Mouse (Mus musculus): Measurements from ENCODE around the gene Ankrd6. TPM values are rescaled to one million over a fixed set of nuclear protein-coding genes. Genes with fewer than 3 reads are reported as not detected.

The Ankrd6 gene
- total and polyA plus RNA-seq, 3 experiments = 1.3 to 2.1 (median 1.6) TPM

DNA sequence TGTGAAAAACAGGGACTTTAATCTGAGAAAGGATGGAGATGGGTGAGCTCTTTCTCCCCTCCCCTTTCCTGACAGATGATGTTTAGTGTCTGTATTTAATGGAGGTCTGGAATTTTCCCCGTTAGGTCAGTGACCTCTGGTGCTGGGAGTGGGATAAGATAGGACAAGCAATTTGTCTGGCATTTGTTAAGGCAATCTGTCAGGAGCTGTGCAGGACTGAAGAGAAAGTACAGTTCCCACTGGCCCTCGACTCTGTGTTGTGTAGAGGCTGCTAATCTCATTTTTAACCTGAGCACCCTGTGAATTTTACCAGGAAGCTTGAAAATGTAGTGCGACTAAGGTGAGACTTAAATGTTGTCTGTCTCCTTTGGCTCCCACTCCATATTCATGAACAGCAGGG is 35.0 kb upstream of the Ankrd6 start:
- in situ Hi-C loops (cut with MboI; ENCODE audit: low pct_ligation_motif_present, low pct_unique_long_range_greater_than_20kb, low sequenced_read_pairs) = loop anchor here (25.0 kb wide), 1 partner anchor 373 kb away; the partner anchor contains the start of genes Casp8ap2 and Gja10
- H3K4me2 ChIP-seq (ENCODE audit: insufficient read depth, low read depth, poor library complexity, severe bottlenecking) = no peak overlapping the region
- peaks cover 30% of the 10 kb centered on the region for H3K27me3 ChIP-seq (replicated peaks)
- H3K9ac ChIP-seq (ENCODE audit: insufficient read depth, low read depth) = no peak overlapping the region
- H3K36me3 ChIP-seq (replicated peaks in 1 of 2; ENCODE audit: control insufficient read depth in 1 of 2, insufficient read depth in 1 of 2, low read length in 1 of 2) = no peaks in the 10 kb centered on the region
- DNase-seq (ENCODE audit: extremely low read depth) = no peak
- peaks cover 2% of the 10 kb centered on the region for H3K9me3 ChIP-seq (replicated peaks; ENCODE audit: low read length)
- no peaks in the 10 kb centered on the region; a peak in 1 of 4 replicates for H3K4me1 ChIP-seq (ENCODE audit: control insufficient read depth in 1 of 2, insufficient read depth in 2 of 2)
- no peak for TF ChIP-seq TCF12 (IDR thresholded peaks at IDR 0.05; ENCODE audit: low read depth, low read length)
- TF ChIP-seq PAX5 (IDR thresholded peaks at IDR 0.05; ENCODE audit: low read length) = no peak
- no peak for TF ChIP-seq POLR2A (IDR thresholded peaks at IDR 0.05; ENCODE audit: low read depth, low read length)
- TF ChIP-seq POLR2AphosphoS2 (IDR thresholded peaks at IDR 0.05; ENCODE audit: low read depth, low read length) = no peak
- TF ChIP-seq MEF2A (IDR thresholded peaks at IDR 0.05; ENCODE audit: borderline replicate concordance, low read depth, low read length) = no peak
- TF ChIP-seq JUN (IDR thresholded peaks at IDR 0.05; ENCODE audit: insufficient read depth, low read depth, low read length) = no peak
- TF ChIP-seq BHLHE40 (IDR thresholded peaks at IDR 0.05; ENCODE audit: low read depth, low read length) = no peak
- TF ChIP-seq ZMIZ1 (IDR thresholded peaks at IDR 0.05; ENCODE audit: low read depth, low read length) = no peak
- TF ChIP-seq CHD2 (IDR thresholded peaks at IDR 0.05; ENCODE audit: low read length) = no peak
- no peak for TF ChIP-seq ZNF384 (IDR thresholded peaks at IDR 0.05; ENCODE audit: low read depth, low read length)
- no peak for TF ChIP-seq USF1 (IDR thresholded peaks at IDR 0.05; ENCODE audit: low read depth, low read length)
- no peak for TF ChIP-seq UBTF (IDR thresholded peaks at IDR 0.05; ENCODE audit: low read depth, low read length)
- no peak for TF ChIP-seq SMC3 (IDR thresholded peaks at IDR 0.05; ENCODE audit: low read depth, low read length)
- TF ChIP-seq MAFK (IDR thresholded peaks at IDR 0.05; ENCODE audit: insufficient replicate concordance, low read length) = no peak
- TF ChIP-seq CHD1 (IDR thresholded peaks at IDR 0.05; ENCODE audit: low read depth, low read length) = no peak
- no peak for TF ChIP-seq E2F4 (IDR thresholded peaks at IDR 0.05; ENCODE audit: insufficient replicate concordance, low read depth, low read length)
- no peak for TF ChIP-seq RCOR1 (conservative IDR thresholded peaks at IDR 0.05; ENCODE audit: low read depth, low read length)
- TF ChIP-seq MXI1 (IDR thresholded peaks at IDR 0.05; ENCODE audit: low read depth, low read length) = no peak
- TF ChIP-seq ZC3H11A (IDR thresholded peaks at IDR 0.05; ENCODE audit: low read depth, low read length) = no peak
- no peak for TF ChIP-seq SIN3A (IDR thresholded peaks at IDR 0.05; ENCODE audit: low read length)
- dilution Hi-C loops (cut with MboI; ENCODE audit: extremely low pct_ligation_motif_present, extremely low pct_unique_long_range_greater_than_20kb, low sequenced_read_pairs) = no loop called here
- H3K27ac ChIP-seq (ENCODE audit: insufficient read depth, low read depth) = no peak overlapping the region
- no peaks in the 10 kb centered on the region for H3K79me2 ChIP-seq (replicated peaks; ENCODE audit: control insufficient read depth, extremely low read depth, insufficient read depth, poor library complexity, severe bottlenecking)
- no peak overlapping the region for H3K4me3 ChIP-seq (replicated peaks in 1 of 3; ENCODE audit: low read depth in 2 of 3, low read length in 2 of 3, poor library complexity in 1 of 3)
